Mouse (Mus musculus) layer of hippocampus, adult 6 months (tissue): ENCODE results near the gene Acox3. TPM values are rescaled to one million over a fixed set of nuclear protein-coding genes. Genes with fewer than 3 reads are reported as not detected.

Experiments used
- long read RNA-seq, 2 experiments: library from polyadenylated mRNA; unstranded; transcript quantifications; one replicate each; pipeline ENCODE4 v2.0.0; 2019 to 2020
- polyA plus RNA-seq: library from polyadenylated mRNA; unstranded; fragments of <200 nt; fragmentation: Nextera tagmentation; gene quantifications from 2 replicates; pipeline ENCODE4 v1.2.3, GENCODE M21; 2021

Acox3 gene
- polyA plus RNA-seq = 5.6 and 6.1 TPM in 2 replicates
- long read RNA-seq, experiment 1, partial matches to known transcripts = 2 of 6 reads
- long read RNA-seq, experiment 1, other reads (novel, unspliced or antisense) = 4 of 6 reads
- long read RNA-seq, experiment 2, transcript Acox3-202 (19 exons, 3,976 nt) = major isoform, 11 of 48 reads
- long read RNA-seq, experiment 2, partial matches to known transcripts = 9 of 48 reads
- long read RNA-seq, experiment 2, other reads (novel, unspliced or antisense) = 24 of 48 reads

GRCm38 (mm10) chr5:35582445-35583220, at the start of gene Acox3:
Gene Acox3, plus strand, starts transcription at chr5:35583040.

GRCm38 (mm10) chr5:35574653-35575599, 7.9 kb upstream of the Acox3 start, which contains the start of gene Trmt44:
Gene Trmt44, minus strand, starts transcription at chr5:35575070.

Other genes starting within 250 kb of the Acox3 start
- not detected in 2 replicates for gene Hmx1, start 193.9 kb upstream of the Acox3 start, polyA plus RNA-seq
- 0.06 TPM in 2 replicates for gene Cpz, start 57.3 kb upstream of the Acox3 start, polyA plus RNA-seq
- gene Trmt44, start 8.0 kb upstream of the Acox3 start, polyA plus RNA-seq = 0.83 and 1.6 TPM in 2 replicates
- gene Htra3, start 96.7 kb downstream of the Acox3 start, polyA plus RNA-seq = 4.7 and 4.9 TPM in 2 replicates
- 0.80 and 0.94 TPM in 2 replicates for gene Sh3tc1, start 156.9 kb downstream of the Acox3 start, polyA plus RNA-seq
- gene Ablim2, start 174.8 kb downstream of the Acox3 start, polyA plus RNA-seq = 51.8 and 56.3 TPM in 2 replicates